Mouse (Mus musculus): ENCODE results near the gene Tfam. TPM values are rescaled to one million over a fixed set of nuclear protein-coding genes. Genes with fewer than 3 reads are reported as not detected.

The Tfam gene
- polyA plus RNA-seq, 1 experiment from 2014 or later, result 101 TPM

DNA sequence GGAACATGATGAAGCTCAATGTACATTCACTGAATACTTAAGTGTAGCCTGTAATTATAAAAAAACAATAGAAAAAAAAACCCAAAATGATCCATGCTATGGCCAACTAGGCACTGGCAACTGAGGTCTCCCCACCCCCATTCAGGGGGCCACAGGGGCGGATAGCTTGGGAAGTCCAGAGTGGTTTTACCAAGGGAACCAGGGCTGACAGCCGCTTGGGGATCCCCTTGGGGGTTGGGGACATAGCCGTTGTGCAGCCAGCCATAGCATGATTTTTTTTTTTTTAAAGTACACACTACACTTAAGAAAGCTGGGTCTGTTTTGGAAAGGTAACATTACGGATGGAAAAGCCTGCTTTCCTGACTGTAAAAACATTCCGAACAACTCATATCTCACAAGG is 20.9 kb upstream of the Tfam start:
- Histone ChIP-seq H3K4me2 (replicated peaks; ENCODE audit: low read depth, low read length) (no peak overlapping the region), H3K36me3 (ENCODE audit: control insufficient read depth, insufficient read depth, low read length) (0 out of 2 replicates have a peak, but pooled peaks cover 2% of the 10 kb centered on the region), H3K9ac (ENCODE audit: low read depth, low read length) (no peak overlapping the region), H3K27me3 (ENCODE audit: control insufficient read depth, insufficient read depth, low read length) (no peaks in the 10 kb centered on the region), H3K4me1 (replicated peaks; ENCODE audit: control insufficient read depth, insufficient read depth, low read length) (no peaks in the 10 kb centered on the region), H3K4me3 (ENCODE audit: low read depth, low read length) (no peak overlapping the region), H3K9me3 (ENCODE audit: control insufficient read depth, low read length) (no peaks in the 10 kb centered on the region), H3K27ac (ENCODE audit: low read depth, low read length) (no peak overlapping the region)
- WGBS, result 81% methylated on average over 5 of the region's 5 CpGs
- no peak for ATAC-seq (ENCODE audit: low FRiP score)
- no peak for DNase-seq (ENCODE audit: low spot score)

DNA sequence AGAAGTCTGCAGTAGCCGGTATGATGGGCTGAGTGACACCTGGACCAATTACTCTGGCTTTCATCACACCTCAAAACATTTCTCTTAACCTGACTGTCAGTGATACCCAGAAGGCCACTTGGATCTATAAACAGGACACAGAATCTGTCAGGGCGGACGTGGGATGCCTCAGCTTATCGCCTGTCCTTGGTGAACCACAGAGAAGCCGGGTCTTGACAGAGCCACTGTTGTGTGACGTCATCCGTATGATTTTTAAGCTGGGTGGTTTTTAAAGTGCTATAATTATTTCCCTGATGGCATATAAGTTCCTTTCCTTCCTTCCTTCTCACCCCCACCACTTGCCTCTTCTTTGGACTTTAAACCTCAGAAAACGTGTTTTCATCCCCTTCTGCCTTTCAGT is 20.4 kb upstream of the Tfam start:
- WGBS, result 90% methylated on average over 8 of the region's 8 CpGs
- no peak overlapping the region for H3K4me2 ChIP-seq (replicated peaks; ENCODE audit: low read depth, low read length)
- H3K36me3 ChIP-seq (ENCODE audit: control insufficient read depth, insufficient read depth, low read length), result 0 out of 2 replicates have a peak, but pooled peaks cover 2% of the 10 kb centered on the region
- no peaks in the 10 kb centered on the region for H3K9me3 ChIP-seq (ENCODE audit: control insufficient read depth, low read length)
- no peaks in the 10 kb centered on the region for H3K4me1 ChIP-seq (replicated peaks; ENCODE audit: control insufficient read depth, insufficient read depth, low read length)
- H3K27me3 ChIP-seq (ENCODE audit: control insufficient read depth, insufficient read depth, low read length), result no peaks in the 10 kb centered on the region
- no peak for ATAC-seq (ENCODE audit: low FRiP score)
- no peak overlapping the region for H3K4me3 ChIP-seq (ENCODE audit: low read depth, low read length)
- H3K9ac ChIP-seq (ENCODE audit: low read depth, low read length), result no peak overlapping the region
- H3K27ac ChIP-seq (ENCODE audit: low read depth, low read length), result no peak overlapping the region
- DNase-seq (ENCODE audit: low spot score), result no peak

DNA sequence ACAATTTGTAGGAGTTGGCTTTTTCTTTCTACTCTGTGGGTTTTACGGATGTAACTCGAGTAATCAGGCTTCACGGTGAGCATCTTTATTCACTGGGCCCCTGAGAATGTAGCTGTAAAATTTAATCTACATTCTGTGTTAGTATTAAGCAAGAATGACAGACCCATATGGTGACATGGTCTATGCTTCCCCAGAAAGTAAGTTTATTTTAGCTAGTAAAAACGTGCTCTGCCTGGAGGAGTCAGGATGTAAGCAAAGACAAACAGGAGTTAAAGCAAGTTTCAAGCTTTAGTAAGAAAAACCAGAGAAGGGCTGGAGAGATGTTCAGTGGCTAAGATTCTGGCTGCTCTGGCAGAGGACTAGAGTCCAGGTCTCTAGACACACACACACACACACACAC is 15.1 kb upstream of the Tfam start:
- 77% methylated on average over 4 of the region's 4 CpGs for WGBS
- no peaks in the 10 kb centered on the region for H3K4me1 ChIP-seq (replicated peaks; ENCODE audit: control insufficient read depth, insufficient read depth, low read length)
- ATAC-seq (ENCODE audit: low FRiP score), result no peak

DNA sequence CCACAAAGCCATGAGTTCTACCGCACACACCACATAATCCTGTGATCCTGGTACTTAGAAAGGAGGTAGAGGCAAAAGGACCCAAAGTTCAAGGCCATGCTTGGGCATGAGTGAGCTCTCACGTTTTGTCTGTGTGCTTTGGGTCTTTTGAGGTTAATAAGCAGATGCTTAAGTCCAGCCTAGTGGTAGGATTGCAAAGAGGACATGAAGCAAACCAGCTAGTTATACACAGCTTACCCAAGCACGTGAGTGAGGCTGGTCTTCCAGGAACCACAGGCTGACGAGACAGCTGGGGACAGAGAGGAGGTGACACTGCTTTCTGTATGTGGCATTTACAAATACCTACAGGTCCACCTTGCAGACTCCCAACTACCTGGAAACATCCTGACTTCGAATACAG is 14.3 kb upstream of the Tfam start:
- Histone ChIP-seq H3K27me3 (ENCODE audit: control insufficient read depth, insufficient read depth, low read length) (no peaks in the 10 kb centered on the region), H3K4me2 (replicated peaks; ENCODE audit: low read depth, low read length) (no peak overlapping the region), H3K9ac (ENCODE audit: low read depth, low read length) (no peak overlapping the region), H3K27ac (ENCODE audit: low read depth, low read length) (no peak overlapping the region), H3K4me1 (replicated peaks; ENCODE audit: control insufficient read depth, insufficient read depth, low read length) (no peaks in the 10 kb centered on the region), H3K36me3 (ENCODE audit: control insufficient read depth, insufficient read depth, low read length) (0 out of 2 replicates have a peak, but pooled peaks cover 2% of the 10 kb centered on the region), H3K4me3 (ENCODE audit: low read depth, low read length) (no peak overlapping the region), H3K9me3 (ENCODE audit: control insufficient read depth, low read length) (no peaks in the 10 kb centered on the region)
- no peak for ATAC-seq (ENCODE audit: low FRiP score)
- 81% methylated on average over 5 of the region's 5 CpGs for WGBS
- no peak for DNase-seq (ENCODE audit: low spot score)

More for the DNA sequence above, 15.1 kb upstream of the Tfam start:
- no peak overlapping the region for H3K4me3 ChIP-seq (ENCODE audit: low read depth, low read length)
- no peak overlapping the region for H3K27ac ChIP-seq (ENCODE audit: low read depth, low read length)
- no peak for DNase-seq (ENCODE audit: low spot score)
- no peaks in the 10 kb centered on the region for H3K9me3 ChIP-seq (ENCODE audit: control insufficient read depth, low read length)
- H3K27me3 ChIP-seq (ENCODE audit: control insufficient read depth, insufficient read depth, low read length), result no peaks in the 10 kb centered on the region
- no peak overlapping the region for H3K4me2 ChIP-seq (replicated peaks; ENCODE audit: low read depth, low read length)
- 0 out of 2 replicates have a peak, but pooled peaks cover 2% of the 10 kb centered on the region for H3K36me3 ChIP-seq (ENCODE audit: control insufficient read depth, insufficient read depth, low read length)
- no peak overlapping the region for H3K9ac ChIP-seq (ENCODE audit: low read depth, low read length)

- Histone ChIP-seq H3K27me3 (ENCODE audit: control insufficient read depth, insufficient read depth, low read length) (no peaks in the 10 kb centered on the region), H3K9ac (ENCODE audit: low read depth, low read length) (no peak overlapping the region), H3K36me3 (ENCODE audit: control insufficient read depth, insufficient read depth, low read length) (0 out of 2 replicates have a peak, but pooled peaks cover 2% of the 10 kb centered on the region), H3K4me3 (ENCODE audit: low read depth, low read length) (no peak overlapping the region), H3K4me2 (replicated peaks; ENCODE audit: low read depth, low read length) (no peak overlapping the region), H3K9me3 (ENCODE audit: control insufficient read depth, low read length) (no peaks in the 10 kb centered on the region), H3K27ac (ENCODE audit: low read depth, low read length) (no peak overlapping the region), H3K4me1 (replicated peaks; ENCODE audit: control insufficient read depth, insufficient read depth, low read length) (no peaks in the 10 kb centered on the region)
- DNase-seq (ENCODE audit: low spot score) (no peak), ATAC-seq (ENCODE audit: low FRiP score) (no peak)
- WGBS, result 85% methylated on average over 5 of the region's 5 CpGs
These were observed 13.8 kb upstream of the Tfam start for GRCm38 (mm10) chr10:71251846-71252245.

DNA sequence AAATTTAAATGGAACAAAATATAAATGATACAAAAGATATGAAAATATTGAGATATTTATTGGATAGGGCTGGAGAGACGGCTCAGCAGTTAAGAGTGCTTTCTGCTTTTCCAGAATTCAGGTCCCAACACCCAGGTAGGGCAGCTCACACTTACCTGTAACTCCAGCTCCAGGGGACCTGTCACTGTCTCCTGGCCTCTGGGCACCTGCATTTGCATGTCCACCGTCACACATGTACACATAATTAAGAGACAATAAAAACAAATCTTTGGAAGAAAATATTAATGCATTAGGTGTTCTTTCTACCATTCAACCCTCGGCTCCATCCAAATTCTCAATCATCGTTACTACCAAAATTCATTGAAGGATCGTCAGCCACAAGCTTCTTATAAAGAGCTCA is 13.2 kb upstream of the Tfam start:
- Histone ChIP-seq H3K9me3 (ENCODE audit: control insufficient read depth, low read length) (no peaks in the 10 kb centered on the region), H3K4me2 (replicated peaks; ENCODE audit: low read depth, low read length) (no peak overlapping the region), H3K27ac (ENCODE audit: low read depth, low read length) (no peak overlapping the region), H3K4me1 (replicated peaks; ENCODE audit: control insufficient read depth, insufficient read depth, low read length) (no peaks in the 10 kb centered on the region), H3K9ac (ENCODE audit: low read depth, low read length) (no peak overlapping the region), H3K4me3 (ENCODE audit: low read depth, low read length) (no peak overlapping the region), H3K36me3 (ENCODE audit: control insufficient read depth, insufficient read depth, low read length) (no peaks in the 10 kb centered on the region), H3K27me3 (ENCODE audit: control insufficient read depth, insufficient read depth, low read length) (no peaks in the 10 kb centered on the region)
- DNase-seq (ENCODE audit: low spot score) (no peak), ATAC-seq (ENCODE audit: low FRiP score) (no peak)
- whole genome bisulfite sequencing, result 93% methylated on average over 5 of the region's 5 CpGs

GRCm38 (mm10) chr10:71250472-71250871 is 12.4 kb upstream of the Tfam start:
- no peak overlapping the region for H3K27ac ChIP-seq (ENCODE audit: low read depth, low read length)
- no peak for DNase-seq (ENCODE audit: low spot score)
- H3K9me3 ChIP-seq (ENCODE audit: control insufficient read depth, low read length), result no peaks in the 10 kb centered on the region
- H3K9ac ChIP-seq (ENCODE audit: low read depth, low read length), result no peak overlapping the region
- no peaks in the 10 kb centered on the region for H3K36me3 ChIP-seq (ENCODE audit: control insufficient read depth, insufficient read depth, low read length)
- no peaks in the 10 kb centered on the region for H3K27me3 ChIP-seq (ENCODE audit: control insufficient read depth, insufficient read depth, low read length)
- H3K4me3 ChIP-seq (ENCODE audit: low read depth, low read length), result no peak overlapping the region
- no peak for ATAC-seq (ENCODE audit: low FRiP score)
- WGBS, result 79% methylated on average over 17 of the region's 17 CpGs
- no peaks in the 10 kb centered on the region for H3K4me1 ChIP-seq (replicated peaks; ENCODE audit: control insufficient read depth, insufficient read depth, low read length)
- H3K4me2 ChIP-seq (replicated peaks; ENCODE audit: low read depth, low read length), result no peak overlapping the region

GRCm38 (mm10) chr10:71249086-71249880 is 11.2 kb upstream of the Tfam start:
- H3K9me3 ChIP-seq (ENCODE audit: control insufficient read depth, low read length), result no peaks in the 10 kb centered on the region
- WGBS, result 88% methylated on average over 10 of the region's 10 CpGs
- no peaks in the 10 kb centered on the region for H3K27me3 ChIP-seq (ENCODE audit: control insufficient read depth, insufficient read depth, low read length)
- ATAC-seq (ENCODE audit: low FRiP score), result no peak
- no peak overlapping the region for H3K9ac ChIP-seq (ENCODE audit: low read depth, low read length)
- no peak overlapping the region for H3K27ac ChIP-seq (ENCODE audit: low read depth, low read length)
- H3K36me3 ChIP-seq (ENCODE audit: control insufficient read depth, insufficient read depth, low read length), result no peaks in the 10 kb centered on the region
- H3K4me2 ChIP-seq (replicated peaks; ENCODE audit: low read depth, low read length), result no peak overlapping the region
- DNase-seq (ENCODE audit: low spot score), result no peak
- H3K4me1 ChIP-seq (replicated peaks; ENCODE audit: control insufficient read depth, insufficient read depth, low read length), result no peaks in the 10 kb centered on the region
- H3K4me3 ChIP-seq (ENCODE audit: low read depth, low read length), result no peak overlapping the region

GRCm38 (mm10) chr10:71246956-71247355 is 8.9 kb upstream of the Tfam start:
- DNase-seq (ENCODE audit: low spot score) (no peak), ATAC-seq (ENCODE audit: low FRiP score) (no peak)
- Histone ChIP-seq H3K27me3 (ENCODE audit: control insufficient read depth, insufficient read depth, low read length) (no peaks in the 10 kb centered on the region), H3K4me1 (replicated peaks; ENCODE audit: control insufficient read depth, insufficient read depth, low read length) (no peaks in the 10 kb centered on the region), H3K4me2 (replicated peaks; ENCODE audit: low read depth, low read length) (no peak overlapping the region), H3K4me3 (ENCODE audit: low read depth, low read length) (no peak overlapping the region), H3K9ac (ENCODE audit: low read depth, low read length) (no peak overlapping the region), H3K36me3 (ENCODE audit: control insufficient read depth, insufficient read depth, low read length) (no peaks in the 10 kb centered on the region), H3K9me3 (ENCODE audit: control insufficient read depth, low read length) (no peaks in the 10 kb centered on the region), H3K27ac (ENCODE audit: low read depth, low read length) (no peak overlapping the region)
- 59% methylated on average over 7 of the region's 7 CpGs for WGBS
